Mouse (Mus musculus) cerebellum, adult 2 months (tissue): Measurements from ENCODE around the gene Psip1. TPM values are rescaled to one million over a fixed set of nuclear protein-coding genes. Genes with fewer than 3 reads are reported as not detected.

Source experiments
- DNase-seq, 2 experiments: peaks; one replicate each; pipeline ENCODE4 v3.0.0; 2021
- H3K27ac ChIP-seq: fragments of 200-500 bp; 2 replicates; pipeline ENCODE4 v1.5.1; 2012; ENCODE audit warnings: low read length, control low read depth, inconsistent platforms; ENCODE audit not compliant: insufficient read depth
- H3K27me3 ChIP-seq: fragments of 200-500 bp; 2 replicates; pipeline ENCODE4 v1.6.1; 2012; ENCODE audit warnings: inconsistent platforms, mild to moderate bottlenecking, low read length, moderate library complexity; ENCODE audit not compliant: control insufficient read depth, insufficient read depth
- H3K4me1 ChIP-seq: fragments of 200-500 bp; 2 replicates; pipeline ENCODE4 v1.6.1; 2011; ENCODE audit warnings: low read length; ENCODE audit not compliant: control insufficient read depth, insufficient read depth
- H3K4me3 ChIP-seq: fragments of 200-500 bp; replicated peaks from 2 replicates; pipeline ENCODE3; 2011; ENCODE audit warnings: mild to moderate bottlenecking, low read depth, low read length, control low read depth; ENCODE audit not compliant: insufficient read depth
- CTCF ChIP-seq: fragments of 200-500 bp; IDR thresholded peaks from 2 replicates; pipeline ENCODE4 v1.5.1; 2011; ENCODE audit warnings: low read depth, mild to moderate bottlenecking, control low read depth, low read length, moderate library complexity, borderline replicate concordance; ENCODE audit not compliant: insufficient read depth
- POLR2A ChIP-seq: fragments of 200-500 bp; IDR thresholded peaks from 2 replicates; pipeline ENCODE4 v1.6.1; 2011; ENCODE audit warnings: low read length, control low read depth, borderline replicate concordance; ENCODE audit not compliant: insufficient read depth
- WGBS: fragments of 180-500 bp; shearing (Covaris S2); methylation state at CpG from one replicate; pipeline ENCODE4 v1.1.7; 2018; 5-methylcytosine and 5-hydroxymethylcytosine counted together
- polyA plus RNA-seq: library from polyadenylated mRNA; depleted of rRNA; stranded (reverse); fragments of >200 nt; gene quantifications from 2 replicates; pipeline ENCODE4 v1.2.3, GENCODE M21; 2012; rRNA removed

Psip1 gene
- polyA plus RNA-seq, 1 experiment = 191 TPM

- Histone ChIP-seq H3K4me3 (no peak overlapping the region), H3K4me1 (no peaks in the 10 kb centered on the region), H3K27me3 (no peaks in the 10 kb centered on the region), H3K27ac (no peak overlapping the region)
- no peak for DNase-seq
- WGBS = 93% methylated on average over 4 of the region's 4 CpGs
- TF ChIP-seq POLR2A (no peak), CTCF (no peak)
These were observed 76.3 kb downstream of the Psip1 start for GRCm38 (mm10) chr4:83409867-83410505.

- Histone ChIP-seq H3K4me1 (no peaks in the 10 kb centered on the region), H3K27ac (no peak overlapping the region), H3K4me3 (no peak overlapping the region), H3K27me3 (no peaks in the 10 kb centered on the region)
- TF ChIP-seq CTCF = no peak
- no peak for DNase-seq
- 93% methylated on average over 6 of the region's 6 CpGs for WGBS
These were observed 78.6 kb downstream of the Psip1 start for GRCm38 (mm10) chr4:83407688-83408087.

Other genes starting within 250 kb of the Psip1 start
- gene Ttc39b, start 162.2 kb downstream of the Psip1 start, polyA plus RNA-seq = 23.7 and 24.3 TPM in 2 replicates
- 36.6 and 38.0 TPM in 2 replicates for gene Snapc3, start 68.7 kb downstream of the Psip1 start, polyA plus RNA-seq
- gene Ccdc171, start 39.1 kb upstream of the Psip1 start, polyA plus RNA-seq = 1.8 and 2.1 TPM in 2 replicates